Mouse (Mus musculus) stomach, embryonic 16.5 days (tissue): ENCODE results near the gene 5330417C22Rik. TPM values are rescaled to one million over a fixed set of nuclear protein-coding genes. Genes with fewer than 3 reads are reported as not detected.
A peak's percentile ranks its signal among the peaks of the same experiment; 100 is the strongest.

ENCODE experiments used
- ATAC-seq: fragments of 200-750 bp; cut with Nextera tagmentation; 2 replicates; pipeline ENCODE4 v1.8.0; 2017; ENCODE audit warnings: moderate number of reproducible peaks, moderate TSS enrichment; ENCODE audit not compliant: insufficient read depth, low FRiP score
- H3K27ac ChIP-seq: fragments of 300-500 bp; sonication (generic); 2 replicates; pipeline ENCODE4 v1.5.1; 2014; ENCODE audit warnings: low read length
- H3K27me3 ChIP-seq: fragments of 300-500 bp; sonication (generic); 2 replicates; pipeline ENCODE4 v1.6.1; 2014; ENCODE audit warnings: low read length, control low read depth, mixed read lengths; ENCODE audit not compliant: control insufficient read depth, insufficient read depth
- H3K36me3 ChIP-seq: fragments of 300-500 bp; sonication (generic); 2 replicates; pipeline ENCODE4 v1.6.1; 2014; ENCODE audit warnings: low read length; ENCODE audit not compliant: control insufficient read depth, insufficient read depth
- H3K4me1 ChIP-seq: fragments of 300-500 bp; sonication (generic); 2 replicates; pipeline ENCODE4 v1.6.1; 2014; ENCODE audit warnings: low read length, control low read depth, mixed read lengths; ENCODE audit not compliant: control insufficient read depth, insufficient read depth
- H3K4me2 ChIP-seq: fragments of 300-500 bp; sonication (generic); 2 replicates; pipeline ENCODE4 v1.6.1; 2014; ENCODE audit warnings: low read depth, low read length, mixed read lengths
- H3K4me3 ChIP-seq: fragments of 300-500 bp; sonication (generic); replicated peaks from 2 replicates; pipeline ENCODE4 v1.5.1; 2014; ENCODE audit warnings: mild to moderate bottlenecking, low read length
- H3K9ac ChIP-seq: fragments of 300-500 bp; sonication (generic); 2 replicates; pipeline ENCODE4 v1.6.1; 2014; ENCODE audit warnings: low read length
- H3K9me3 ChIP-seq: fragments of 300-500 bp; sonication (generic); replicated peaks from 2 replicates; pipeline ENCODE4 v1.6.1; 2016; ENCODE audit warnings: low read length, control low read depth; ENCODE audit not compliant: control insufficient read depth
- WGBS: fragments of 180-500 bp; shearing (Covaris S2); extraction: QIAGEN DNeasy Blood & Tissue Kit; methylation state at CpG from one replicate; pipeline ENCODE4 v1.1.7; 2014; 5-methylcytosine and 5-hydroxymethylcytosine counted together
- polyA plus RNA-seq: library from polyadenylated mRNA; unstranded; fragments of >200 nt; fragmentation: Nextera tagmentation; extraction: Ambion mirVana; gene quantifications from 2 replicates; pipeline ENCODE4 v1.2.1, GENCODE M21; 2015

The 5330417C22Rik gene
- polyA plus RNA-seq, 1 experiment from 2014 or later = 35.4 TPM

GRCm38 (mm10) chr3:108454172-108454571, 82.2 kb downstream of the 5330417C22Rik start:
- 63% methylated on average over 1 of the region's 1 CpGs for WGBS

GRCm38 (mm10) chr3:108451969-108452368, 84.4 kb downstream of the 5330417C22Rik start:
- Histone ChIP-seq H3K9me3 (no peaks in the 10 kb centered on the region), H3K27ac (no peak overlapping the region), H3K4me3 (no peak overlapping the region), H3K36me3 (no peaks in the 10 kb centered on the region), H3K4me2 (no peak overlapping the region), H3K4me1 (no peaks in the 10 kb centered on the region), H3K27me3 (no peaks in the 10 kb centered on the region), H3K9ac (no peak overlapping the region)
- ATAC-seq = no peak
- WGBS = 91% methylated on average over 2 of the region's 2 CpGs

More at GRCm38 (mm10) chr3:108454172-108454571, 82.2 kb downstream of the 5330417C22Rik start:
- no peak overlapping the region for H3K4me3 ChIP-seq
- no peak overlapping the region for H3K4me2 ChIP-seq
- no peak overlapping the region for H3K27ac ChIP-seq
- no peak overlapping the region for H3K9ac ChIP-seq
- no peaks in the 10 kb centered on the region for H3K27me3 ChIP-seq
- no peaks in the 10 kb centered on the region for H3K36me3 ChIP-seq
- ATAC-seq = no peak
- peaks cover 4% of the 10 kb centered on the region; the same call in 1 of the 2 replicates for H3K4me1 ChIP-seq
- H3K9me3 ChIP-seq = no peaks in the 10 kb centered on the region

- no peak for ATAC-seq
- WGBS = 16% methylated on average over 6 of the region's 6 CpGs
Measured at GRCm38 (mm10) chr3:108445366-108445705, 91.0 kb downstream of the 5330417C22Rik start.

GRCm38 (mm10) chr3:108444698-108445365, 91.5 kb downstream of the 5330417C22Rik start, which contains the start of gene Sars:
Gene Sars (minus strand): TSS chr3:108445209.
- peaks cover 19% of the 10 kb centered on the region for H3K4me1 ChIP-seq
- no peaks in the 10 kb centered on the region for H3K36me3 ChIP-seq
- ATAC-seq = peak; percentile 97
- H3K9ac ChIP-seq = peak within 1 kb of the TSS; percentile 92
- no peaks in the 10 kb centered on the region for H3K9me3 ChIP-seq
- H3K4me2 ChIP-seq = peak within 1 kb of the TSS; percentile 92
- WGBS = under 1% methylated on average over 41 of the region's 41 CpGs
- no peaks in the 10 kb centered on the region for H3K27me3 ChIP-seq
- peak within 1 kb of the TSS; percentile 95 for H3K4me3 ChIP-seq
- H3K27ac ChIP-seq = peak within 1 kb of the TSS; percentile 94

More at GRCm38 (mm10) chr3:108445366-108445705, 91.0 kb downstream of the 5330417C22Rik start:
- peak overlapping the region; percentile 92 for H3K9ac ChIP-seq
- peak overlapping the region; percentile 95 for H3K4me3 ChIP-seq
- H3K36me3 ChIP-seq = no peaks in the 10 kb centered on the region
- no peaks in the 10 kb centered on the region for H3K27me3 ChIP-seq
- peak overlapping the region; percentile 92 for H3K4me2 ChIP-seq
- peak overlapping the region; percentile 60 for H3K27ac ChIP-seq
- peaks cover 19% of the 10 kb centered on the region for H3K4me1 ChIP-seq
- H3K9me3 ChIP-seq = no peaks in the 10 kb centered on the region

- Histone ChIP-seq H3K36me3 (no peaks in the 10 kb centered on the region), H3K4me3 (peak overlapping the region; percentile 95), H3K27ac (peak overlapping the region; percentile 94), H3K4me2 (peak overlapping the region; percentile 92), H3K9me3 (no peaks in the 10 kb centered on the region), H3K9ac (peak overlapping the region; percentile 92), H3K27me3 (no peaks in the 10 kb centered on the region), H3K4me1 (peaks cover 19% of the 10 kb centered on the region)
- ATAC-seq = 0 out of 2 replicates have a peak, but pooled peaks have one; percentile 32
- 12% methylated on average over 8 of the region's 8 CpGs for WGBS
Measured at GRCm38 (mm10) chr3:108444029-108444428, 92.3 kb downstream of the 5330417C22Rik start.

GRCm38 (mm10) chr3:108436380-108436714, 100.0 kb downstream of the 5330417C22Rik start:
- ATAC-seq = no peak
- 79% methylated on average over 7 of the region's 7 CpGs for WGBS
- H3K9me3 ChIP-seq = no peaks in the 10 kb centered on the region

GRCm38 (mm10) chr3:108435701-108436379, 100.5 kb downstream of the 5330417C22Rik start:
- no peak overlapping the region for H3K4me3 ChIP-seq
- no peak overlapping the region for H3K27ac ChIP-seq
- ATAC-seq = no peak
- peaks cover 20% of the 10 kb centered on the region; the same call in 1 of the 2 replicates for H3K36me3 ChIP-seq
- no peak overlapping the region for H3K9ac ChIP-seq
- no peaks in the 10 kb centered on the region for H3K27me3 ChIP-seq
- no peak overlapping the region for H3K4me2 ChIP-seq
- H3K9me3 ChIP-seq = no peaks in the 10 kb centered on the region
- WGBS = 85% methylated on average over 17 of the region's 17 CpGs
- H3K4me1 ChIP-seq = no peaks in the 10 kb centered on the region

More at GRCm38 (mm10) chr3:108436380-108436714, 100.0 kb downstream of the 5330417C22Rik start:
- Histone ChIP-seq H3K4me2 (no peak overlapping the region), H3K4me1 (no peaks in the 10 kb centered on the region), H3K9ac (no peak overlapping the region), H3K36me3 (peaks cover 15% of the 10 kb centered on the region; the same call in 1 of the 2 replicates), H3K4me3 (no peak overlapping the region), H3K27ac (no peak overlapping the region), H3K27me3 (no peaks in the 10 kb centered on the region)

- no peak for ATAC-seq
- no peak overlapping the region for H3K9ac ChIP-seq
- H3K27ac ChIP-seq = no peak overlapping the region; the same call in 1 of the 2 replicates
- no peaks in the 10 kb centered on the region for H3K27me3 ChIP-seq
- 58% methylated on average over 19 of the region's 19 CpGs for WGBS
- H3K4me3 ChIP-seq = no peak overlapping the region
- peaks cover 22% of the 10 kb centered on the region for H3K36me3 ChIP-seq
- no peaks in the 10 kb centered on the region for H3K9me3 ChIP-seq
- no peak overlapping the region for H3K4me2 ChIP-seq
- no peaks in the 10 kb centered on the region for H3K4me1 ChIP-seq
Measured at GRCm38 (mm10) chr3:108433881-108434495, 102.3 kb downstream of the 5330417C22Rik start.
